Mouse (Mus musculus): ENCODE data around the gene Evc2.
A peak's percentile ranks its signal among the peaks of the same experiment; 100 is the strongest.

The Evc2 gene

GRCm38 (mm10) chr5:37338288-37338687 is at the start of gene Evc2:
Gene Evc2 (plus strand): TSS chr5:37338499.
- DNase-seq: peak; percentile 65 to 77

- DNase-seq: peak; percentile 12 to 29
Observed at GRCm38 (mm10) chr5:37289236-37289635, 49.1 kb upstream of the Evc2 start.

GRCm38 (mm10) chr5:37290983-37291382 is 47.3 kb upstream of the Evc2 start:
- DNase-seq: no peak

GRCm38 (mm10) chr5:37296717-37297116 is 41.6 kb upstream of the Evc2 start:
- DNase-seq: no peak

GRCm38 (mm10) chr5:37298370-37298769 is 39.9 kb upstream of the Evc2 start:
- no peak for DNase-seq

GRCm38 (mm10) chr5:37310026-37310425 is 28.3 kb upstream of the Evc2 start:
- DNase-seq: peak in 1 of 2 experiments; percentile 37

- DNase-seq: no peak
Observed at GRCm38 (mm10) chr5:37312980-37313722, 25.1 kb upstream of the Evc2 start.

- peak in 1 of 2 experiments; percentile 48 for DNase-seq
Observed at GRCm38 (mm10) chr5:37318715-37319114, 19.6 kb upstream of the Evc2 start.

GRCm38 (mm10) chr5:37320174-37320573 is 18.1 kb upstream of the Evc2 start:
- no peak for DNase-seq

GRCm38 (mm10) chr5:37320761-37321160 is 17.5 kb upstream of the Evc2 start:
- no peak for DNase-seq

GRCm38 (mm10) chr5:37326675-37327074 is 11.6 kb upstream of the Evc2 start:
- DNase-seq: peak; percentile 63

GRCm38 (mm10) chr5:37330449-37331132 is 7.7 kb upstream of the Evc2 start:
- no peak for DNase-seq

GRCm38 (mm10) chr5:37331133-37331505 is 7.2 kb upstream of the Evc2 start:
- peak; percentile 94 to 96 for DNase-seq

- DNase-seq: peak; percentile 77
Observed at GRCm38 (mm10) chr5:37332066-37332465, 6.2 kb upstream of the Evc2 start.

GRCm38 (mm10) chr5:37335061-37335460 is 3.2 kb upstream of the Evc2 start:
- DNase-seq: peak in 1 of 2 experiments; percentile 43

GRCm38 (mm10) chr5:37336485-37337105 is 1.7 kb upstream of the Evc2 start, which contains the start of gene Evc:
Gene Evc (minus strand): TSS chr5:37336894.
- DNase-seq: peak; percentile 76 to 83

- no peak for DNase-seq
Observed at GRCm38 (mm10) chr5:37337696-37338095, 603 bp upstream of the Evc2 start.

- DNase-seq: no peak
Observed at GRCm38 (mm10) chr5:37343962-37344361, 5.7 kb downstream of the Evc2 start.

GRCm38 (mm10) chr5:37351791-37352190 is 13.5 kb downstream of the Evc2 start:
- no peak for DNase-seq

- peak; percentile 51 to 81 for DNase-seq
Observed at GRCm38 (mm10) chr5:37354385-37354784, 16.1 kb downstream of the Evc2 start.

GRCm38 (mm10) chr5:37356027-37356426 is 17.7 kb downstream of the Evc2 start:
- no peak for DNase-seq

GRCm38 (mm10) chr5:37362618-37363017 is 24.3 kb downstream of the Evc2 start:
- no peak for DNase-seq

GRCm38 (mm10) chr5:37363284-37363683 is 25.0 kb downstream of the Evc2 start:
- DNase-seq: no peak

GRCm38 (mm10) chr5:37365751-37366150 is 27.5 kb downstream of the Evc2 start:
- DNase-seq: peak in 1 of 2 experiments; percentile 15
